Mouse (Mus musculus) T-cell, adult 2 months (primary cell): ENCODE measurements around the gene Hoxb6.
A peak's percentile ranks its signal among the peaks of the same experiment; 100 is the strongest.

ENCODE experiments used
- DNase-seq: peaks from one replicate; pipeline ENCODE4 v3.0.0; 2022; ENCODE audit warnings: low spot score

Hoxb6 gene

DNA sequence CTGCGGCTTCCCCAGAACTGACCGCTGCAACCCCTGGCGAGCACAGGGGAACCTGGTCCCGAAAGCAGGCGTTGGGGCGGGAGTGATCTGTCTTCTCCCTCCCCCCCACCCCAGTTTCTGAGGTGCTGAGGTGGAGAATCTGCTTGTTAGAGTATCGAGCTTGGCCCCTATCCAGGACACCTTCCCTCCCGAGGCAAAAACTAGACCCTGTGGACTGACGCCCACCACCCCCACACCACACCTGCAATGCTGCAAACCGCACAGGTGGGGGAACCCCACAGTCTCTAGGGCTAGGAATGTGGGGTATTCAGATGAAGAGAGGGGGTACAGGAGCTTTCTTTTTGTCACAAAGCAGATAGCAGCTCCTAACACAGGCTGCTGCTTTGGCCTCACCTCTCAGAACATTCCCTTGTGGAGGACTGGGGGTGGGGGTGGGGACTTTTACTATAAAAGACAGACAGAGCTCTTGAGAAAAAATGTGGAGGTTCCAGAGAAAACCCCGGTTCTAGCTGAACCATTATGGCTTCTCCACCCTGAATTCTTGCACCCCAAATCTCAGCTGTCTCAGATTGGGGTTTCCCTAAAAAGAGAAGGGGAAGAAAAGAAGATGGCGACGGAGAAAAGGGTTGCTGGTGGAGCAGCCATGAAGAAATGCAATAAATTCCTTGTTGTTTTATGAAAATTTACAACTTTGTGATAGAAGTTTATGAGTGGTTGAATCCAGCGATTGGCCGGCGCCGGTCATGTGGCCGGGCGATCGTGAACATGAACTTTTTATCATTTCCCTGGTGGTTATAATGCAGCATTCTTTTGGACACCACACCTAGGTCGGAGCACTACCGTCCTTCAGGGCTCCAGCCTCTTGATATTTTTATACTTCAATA, at the start of gene Hoxb6:
TSS of gene Hoxb6 (plus strand) at position 796 of the 884 bp plus-strand sequence.
- DNase-seq: no peak

DNA sequence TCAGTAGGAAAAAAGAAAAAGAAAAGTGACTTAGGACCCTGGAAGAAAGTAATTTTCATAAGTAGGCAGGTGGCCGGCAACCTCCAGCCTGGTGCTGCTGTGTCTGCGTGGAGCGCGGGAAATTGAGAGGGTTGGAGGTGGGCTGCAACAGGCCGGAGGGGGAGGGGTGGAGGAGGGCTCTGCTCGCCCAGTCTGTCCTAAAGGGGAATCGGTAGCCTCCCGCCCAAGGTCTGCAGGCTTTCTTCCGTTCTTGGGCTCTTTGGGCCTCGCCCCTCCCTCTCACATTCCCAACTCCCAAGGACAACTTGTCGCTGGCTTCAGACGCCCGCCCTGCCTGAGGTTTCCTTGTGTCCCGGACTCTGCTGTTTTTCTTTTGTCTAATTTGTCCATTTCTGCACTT, 41.4 kb upstream of the Hoxb6 start:
- no peak for DNase-seq

DNA sequence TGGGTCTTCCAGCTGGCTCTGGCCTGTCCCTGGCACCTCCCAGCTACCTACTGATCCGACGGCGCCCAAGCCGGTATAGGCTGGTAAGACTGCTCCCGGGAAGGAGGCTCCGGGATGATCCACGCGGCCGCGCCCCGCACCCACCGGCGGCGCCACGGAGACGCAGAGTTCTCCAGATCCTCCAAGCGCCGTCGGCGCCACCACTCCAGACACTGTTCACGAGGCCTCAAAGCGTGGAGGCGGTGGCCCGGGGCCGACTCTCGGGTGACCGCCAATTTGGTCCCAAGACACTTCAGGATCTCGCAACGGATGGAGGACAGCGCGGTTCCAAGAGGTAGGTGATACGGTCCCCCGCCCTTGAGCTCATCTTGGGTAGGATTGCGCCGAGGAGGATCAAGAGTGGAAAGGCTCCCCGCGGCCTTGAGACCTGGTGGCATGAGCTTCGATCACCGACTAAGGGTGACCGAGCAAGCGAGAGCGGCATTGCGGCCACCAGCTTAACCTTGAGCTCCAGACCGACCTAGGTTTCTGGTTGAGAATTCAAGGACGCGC, 40.7 kb upstream of the Hoxb6 start:
- no peak for DNase-seq

DNA sequence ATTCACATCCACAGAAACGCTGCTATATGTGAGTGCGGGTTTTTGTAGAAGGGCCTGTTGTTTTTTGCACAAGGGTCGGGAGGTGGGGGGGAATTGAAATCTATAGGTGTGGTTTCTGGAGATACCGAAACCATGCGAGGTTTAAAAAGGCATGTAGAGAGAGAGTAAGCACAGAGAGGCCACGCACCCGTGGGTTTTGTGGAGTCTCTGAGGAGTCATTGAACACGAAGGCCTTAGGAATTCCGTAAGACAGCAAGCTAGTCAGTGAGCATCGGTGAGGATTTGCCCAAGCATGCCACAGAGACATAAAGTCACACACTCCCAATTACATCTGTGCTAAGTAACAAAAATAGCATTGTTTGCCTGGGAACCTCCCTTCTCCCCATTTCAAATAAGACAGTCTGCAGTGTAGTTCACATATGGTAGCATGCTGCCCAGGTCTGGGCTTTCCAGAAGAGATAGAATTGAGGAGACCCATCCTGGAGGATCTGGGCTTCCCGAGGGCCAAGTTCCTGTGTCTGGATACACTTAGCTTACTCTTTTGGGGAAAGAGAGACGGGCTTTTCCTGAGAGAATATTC, 39.6 kb upstream of the Hoxb6 start:
- DNase-seq: no peak

DNA sequence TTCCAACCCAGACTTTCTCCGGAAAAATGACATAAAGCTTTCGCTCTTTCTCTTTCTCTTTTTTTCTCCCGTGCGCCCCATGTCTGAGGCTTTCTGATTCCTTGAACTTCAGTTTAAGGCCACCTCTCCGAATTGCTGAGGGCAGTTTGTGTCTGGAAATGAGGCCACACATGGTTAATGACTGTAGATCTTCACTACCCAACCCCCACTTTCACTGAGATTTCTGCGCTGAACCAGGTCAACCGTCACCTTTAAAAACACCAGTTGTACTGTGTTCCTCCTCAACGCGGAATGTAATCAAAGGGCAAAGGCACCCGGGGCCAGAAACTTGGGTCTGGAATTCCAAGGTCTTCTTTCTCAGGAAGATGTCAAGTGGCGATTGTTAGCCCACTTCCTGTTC, 38.1 kb upstream of the Hoxb6 start:
- no peak for DNase-seq

DNA sequence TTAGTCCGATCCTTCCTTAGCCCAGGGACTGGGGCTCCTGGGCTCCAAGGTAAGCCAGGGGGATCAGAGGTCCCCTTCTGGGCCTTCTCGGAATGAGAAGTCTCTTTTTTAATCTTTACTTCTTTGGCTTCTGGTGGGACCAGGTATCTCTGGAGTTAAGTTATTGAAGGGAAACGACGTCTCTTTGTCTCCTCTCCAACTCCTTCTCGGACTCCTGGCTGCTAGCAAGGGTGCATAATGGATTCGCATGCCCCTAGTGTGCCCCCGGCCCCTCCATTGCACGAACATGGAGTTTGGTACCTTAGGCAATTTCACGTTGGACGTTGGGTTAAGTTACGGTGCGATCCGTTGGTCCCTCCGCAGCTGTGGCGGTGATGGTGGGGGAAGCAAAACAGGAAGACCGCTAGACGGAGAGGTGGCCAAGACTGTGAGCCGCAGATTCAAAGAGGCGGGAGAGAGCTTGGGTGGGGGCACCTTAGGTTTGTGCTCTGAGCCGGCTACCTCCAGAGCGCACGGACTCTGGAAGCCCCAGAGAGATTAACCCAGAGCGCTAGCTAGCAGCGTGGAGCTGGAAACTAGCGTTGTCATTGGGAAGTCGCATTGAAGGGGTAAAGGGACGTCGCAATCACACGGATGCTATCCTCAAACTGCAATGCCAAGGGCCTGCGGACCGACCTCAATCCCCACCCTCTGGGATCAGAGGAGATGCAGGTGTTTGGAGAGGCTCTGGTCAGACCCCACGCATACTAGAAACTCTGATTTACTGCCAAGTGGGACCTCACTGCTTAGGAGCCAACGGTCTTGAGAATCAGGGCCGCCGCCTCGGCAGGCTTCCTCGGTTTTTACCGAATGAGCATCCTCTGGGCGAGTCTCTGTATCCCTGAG, 36.9 kb upstream of the Hoxb6 start:
- no peak for DNase-seq

DNA sequence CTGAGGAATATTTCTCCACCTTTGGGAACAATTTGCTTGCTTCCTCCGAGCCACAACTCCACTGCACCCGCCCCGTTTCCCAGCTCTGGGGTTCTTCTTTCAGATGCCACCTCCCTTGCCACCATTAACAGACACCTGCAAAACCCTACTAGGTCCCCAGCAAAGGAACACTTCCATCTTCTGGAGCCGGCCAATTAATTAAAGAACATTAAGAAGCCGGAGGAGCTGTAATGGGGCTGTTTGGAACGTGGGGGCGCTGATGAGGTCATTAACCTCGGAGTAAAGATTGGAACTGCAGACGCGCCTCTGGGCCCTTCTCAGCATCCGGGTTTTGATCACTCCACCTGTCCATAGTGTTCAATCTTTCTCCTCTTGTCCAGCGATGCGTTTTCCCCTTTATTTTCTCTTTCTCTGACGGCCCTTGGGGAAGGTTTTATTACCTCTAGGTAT, 36.3 kb upstream of the Hoxb6 start:
- no peak for DNase-seq

DNA sequence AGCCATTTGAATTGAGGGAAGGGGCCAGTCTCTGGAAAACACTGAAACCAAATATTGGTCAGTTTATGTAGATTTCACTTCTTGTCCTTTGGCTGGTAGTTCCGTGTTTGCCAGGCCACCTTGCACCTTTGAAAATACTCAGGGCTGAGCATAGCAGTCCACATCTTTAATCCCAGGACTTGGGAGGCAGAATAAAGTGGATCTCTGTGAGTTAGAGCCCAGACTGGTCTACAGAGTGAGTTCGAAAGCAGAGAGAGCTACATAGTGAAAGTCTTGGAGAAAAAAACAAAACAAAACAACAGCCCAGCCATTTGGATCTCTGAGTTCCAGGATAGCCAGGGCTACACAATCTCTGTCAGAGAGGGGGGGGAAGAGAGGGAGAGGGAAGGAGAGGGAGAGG, 35.1 kb upstream of the Hoxb6 start:
- no peak for DNase-seq

DNA sequence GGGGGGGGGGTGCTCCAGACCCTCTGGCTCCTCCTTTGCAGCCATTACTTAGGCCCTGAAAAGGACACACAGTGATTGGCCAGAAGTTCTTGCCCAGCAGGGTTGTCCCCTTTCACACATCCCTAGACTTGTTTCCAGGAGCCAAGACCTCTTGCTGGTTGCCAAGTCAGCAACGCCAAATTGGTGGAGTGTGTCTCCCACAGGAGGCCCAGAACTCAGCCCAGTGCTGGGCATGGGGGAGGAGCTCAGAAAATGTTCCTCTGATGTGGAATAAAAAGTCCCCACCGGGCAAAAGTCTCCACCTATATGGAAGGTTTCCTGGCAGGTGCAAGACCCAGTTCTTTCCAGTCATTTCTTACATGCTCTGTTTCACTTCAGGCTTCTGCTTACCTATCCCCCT, 33.2 kb upstream of the Hoxb6 start:
- no peak for DNase-seq

DNA sequence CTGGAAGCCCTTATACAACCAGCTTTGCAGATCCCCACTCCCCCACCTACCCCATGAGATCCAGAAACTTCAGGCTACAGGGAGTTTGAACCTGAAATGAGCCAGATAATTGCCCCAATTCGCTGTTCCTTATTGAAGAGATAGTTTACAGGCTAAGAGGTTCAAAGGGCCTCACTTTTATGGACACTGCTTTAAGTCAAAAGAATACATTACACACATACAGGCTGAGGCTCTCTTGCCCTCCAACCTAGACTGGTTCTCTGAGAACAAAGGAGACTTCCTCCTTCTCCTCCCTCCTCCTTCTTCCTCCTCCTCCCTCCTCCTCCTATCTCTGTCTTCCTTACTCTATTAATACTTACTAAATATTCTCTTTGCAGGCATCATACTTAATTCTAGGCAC, 32.8 kb upstream of the Hoxb6 start:
- no peak for DNase-seq

DNA sequence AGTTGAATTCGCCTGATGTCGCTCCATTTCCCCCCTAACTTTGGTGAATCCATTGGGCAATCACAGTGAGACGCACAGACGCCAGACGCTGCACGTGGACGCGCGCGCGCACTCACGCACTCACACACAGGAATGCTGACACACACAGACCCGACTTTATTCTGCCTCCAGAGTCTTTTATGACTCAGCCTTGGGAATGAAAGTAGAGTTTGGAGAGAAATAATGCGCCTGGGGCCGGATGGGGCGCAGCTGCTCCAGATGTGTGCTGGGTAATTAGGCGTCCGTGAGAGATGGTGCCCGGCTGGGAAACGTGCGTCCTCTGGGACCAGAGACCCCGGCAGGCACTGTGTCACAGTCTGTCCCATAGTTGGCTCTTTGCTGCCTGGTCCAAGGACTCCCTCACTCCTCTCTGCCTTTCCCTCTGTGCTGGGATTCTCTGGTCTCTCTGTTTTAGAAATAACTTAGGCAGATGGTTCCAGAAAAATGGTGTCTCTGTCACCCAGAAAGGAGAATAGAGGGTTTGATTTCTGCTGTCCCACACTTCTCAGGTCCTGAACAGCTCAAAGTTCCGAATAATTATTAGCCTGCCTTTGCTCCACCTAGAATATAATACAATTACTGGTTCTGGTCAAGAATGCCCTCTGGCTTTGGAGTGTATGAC, 31.8 kb upstream of the Hoxb6 start:
- no peak for DNase-seq

DNA sequence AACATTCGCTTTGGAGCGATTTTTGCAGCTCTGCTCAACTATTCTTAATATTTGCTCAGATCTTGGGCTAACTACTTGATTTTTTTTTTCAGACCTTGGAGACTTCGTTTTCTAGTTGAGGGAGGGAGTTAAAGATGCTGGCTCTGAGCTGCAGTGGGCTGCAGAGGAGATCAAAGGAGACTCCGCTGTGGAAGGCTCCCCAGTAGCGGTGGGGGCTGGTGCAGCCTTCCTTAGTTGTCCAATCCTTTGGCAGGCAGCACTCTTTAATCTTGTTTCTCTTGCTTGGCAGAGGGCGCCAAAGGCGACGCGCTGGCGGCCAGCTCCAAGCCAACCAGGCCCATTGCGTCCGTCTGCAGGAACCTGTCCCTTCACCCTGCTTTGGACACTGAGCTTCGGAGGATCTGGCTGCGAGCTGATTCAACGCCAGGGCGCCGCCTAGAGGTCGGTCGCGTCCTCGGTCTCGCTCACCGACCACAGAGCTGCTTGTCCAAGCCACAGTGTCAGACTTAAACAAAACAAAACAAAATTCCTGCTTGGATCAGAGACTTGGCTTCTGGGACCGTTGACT, 30.9 kb upstream of the Hoxb6 start:
- DNase-seq: peak; percentile 49

DNA sequence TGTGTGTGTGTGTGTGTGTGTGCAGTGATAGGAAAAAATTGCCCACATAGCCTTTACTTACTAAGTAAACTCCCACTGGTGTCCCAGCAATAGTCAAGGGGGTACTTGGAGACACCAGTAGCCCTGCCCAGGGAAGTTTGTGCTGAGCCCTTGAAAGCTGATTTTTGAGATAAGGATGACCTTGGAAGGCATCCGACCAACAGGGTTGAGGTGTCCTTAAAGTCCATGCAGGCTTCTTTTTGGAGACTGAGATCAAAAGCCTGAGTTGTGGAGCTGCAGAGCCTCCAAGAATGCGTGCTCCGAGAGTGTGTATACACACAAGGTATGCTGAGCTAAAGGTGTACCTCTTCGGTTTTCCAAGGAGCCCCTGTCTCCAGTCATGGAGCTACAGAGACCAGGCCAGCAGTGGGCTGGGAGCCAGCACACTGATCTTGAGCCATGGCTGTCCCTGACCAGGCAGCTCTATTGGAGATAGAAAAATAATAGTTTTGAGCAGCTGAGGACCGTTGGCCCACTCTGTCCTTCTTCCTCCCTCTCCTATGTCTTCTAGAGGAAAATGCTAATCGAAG, 29.9 kb upstream of the Hoxb6 start:
- no peak for DNase-seq

DNA sequence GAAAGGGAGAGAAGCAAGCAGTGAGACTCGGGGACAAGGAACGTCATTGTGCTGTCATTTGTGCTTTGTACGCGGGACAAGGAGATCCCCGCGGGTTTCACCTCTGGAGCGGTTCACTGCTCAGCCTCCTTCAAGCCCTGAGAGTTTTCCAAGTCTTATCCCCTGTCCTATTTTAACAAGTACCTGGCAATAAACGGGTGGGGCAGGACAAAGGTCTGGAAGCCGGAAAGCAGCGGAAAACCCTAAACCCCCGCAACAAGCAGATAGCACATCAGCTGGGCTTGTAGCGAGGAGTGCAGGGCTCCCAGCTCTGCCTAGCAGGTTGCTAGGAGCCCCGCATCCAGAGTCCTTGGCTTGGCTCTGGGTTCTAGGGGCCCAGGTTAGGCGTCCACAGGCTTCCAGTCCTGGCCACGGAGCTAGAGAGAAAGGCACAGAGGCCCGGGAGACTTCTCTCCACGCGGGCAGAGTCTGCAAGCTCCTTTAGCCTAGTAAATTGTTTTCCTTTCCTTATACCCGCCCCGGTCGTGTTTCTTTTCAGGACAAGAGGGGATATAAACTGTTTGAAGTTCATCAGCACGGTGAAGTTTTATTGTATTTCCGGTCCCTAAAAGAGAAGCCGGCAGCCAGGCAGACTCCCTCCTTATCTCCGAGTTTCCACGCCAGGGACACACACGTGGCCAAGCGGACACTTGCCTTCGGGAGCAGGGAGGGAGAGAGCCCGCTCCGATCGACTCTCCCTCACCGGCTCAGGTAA, 28.5 kb upstream of the Hoxb6 start:
- DNase-seq: no peak

DNA sequence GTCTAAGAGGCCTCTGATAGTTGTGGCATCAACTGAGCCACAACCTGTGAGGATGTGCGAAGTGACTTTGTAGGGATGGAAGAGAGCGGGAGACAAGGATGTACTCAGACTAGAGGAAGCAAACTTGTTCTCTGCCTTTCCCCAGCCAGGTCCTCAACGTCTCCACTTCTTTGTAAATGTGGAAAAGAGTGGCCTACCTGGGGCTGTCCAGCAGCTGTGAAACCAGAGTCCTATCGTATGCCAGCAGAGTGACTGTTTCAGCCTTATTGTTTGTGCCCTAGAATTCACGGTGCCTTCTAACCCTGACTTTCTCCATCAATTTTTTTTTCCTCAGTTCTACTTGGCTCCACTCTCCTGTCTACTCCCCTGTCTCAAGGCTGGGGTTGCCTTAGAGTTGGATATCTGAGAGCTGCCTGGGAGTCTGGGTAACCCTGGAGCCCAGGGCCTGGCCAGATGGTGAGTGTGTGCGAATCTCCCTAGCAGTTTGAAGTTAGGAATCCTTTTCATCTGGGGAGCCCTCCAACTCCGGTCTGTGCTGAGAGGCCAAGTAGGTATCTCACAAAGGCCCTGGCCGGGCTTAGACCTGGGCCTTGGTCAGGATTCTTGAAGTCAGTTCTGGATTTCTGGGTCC, 27.8 kb upstream of the Hoxb6 start:
- DNase-seq: no peak

DNA sequence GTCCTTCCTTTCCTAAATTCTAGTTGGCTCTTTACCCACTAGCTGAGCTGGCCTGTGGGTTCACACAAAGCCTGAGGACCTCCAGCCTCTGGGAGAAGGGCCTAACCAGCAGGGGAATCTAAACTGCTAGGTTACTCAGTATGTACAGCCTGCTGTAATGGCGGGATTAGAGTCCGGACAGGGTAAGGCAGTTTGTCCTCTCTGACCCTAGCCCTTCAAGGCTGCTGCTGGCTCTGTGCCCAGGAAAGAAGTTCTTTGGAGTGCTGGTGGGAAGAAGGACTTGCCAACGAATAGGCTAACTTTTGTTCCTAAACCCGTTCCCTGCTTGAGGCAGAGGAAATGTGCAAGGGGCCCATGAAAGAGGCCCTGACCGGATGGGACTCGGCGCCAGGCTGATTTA, 26.3 kb upstream of the Hoxb6 start:
- DNase-seq: no peak

DNA sequence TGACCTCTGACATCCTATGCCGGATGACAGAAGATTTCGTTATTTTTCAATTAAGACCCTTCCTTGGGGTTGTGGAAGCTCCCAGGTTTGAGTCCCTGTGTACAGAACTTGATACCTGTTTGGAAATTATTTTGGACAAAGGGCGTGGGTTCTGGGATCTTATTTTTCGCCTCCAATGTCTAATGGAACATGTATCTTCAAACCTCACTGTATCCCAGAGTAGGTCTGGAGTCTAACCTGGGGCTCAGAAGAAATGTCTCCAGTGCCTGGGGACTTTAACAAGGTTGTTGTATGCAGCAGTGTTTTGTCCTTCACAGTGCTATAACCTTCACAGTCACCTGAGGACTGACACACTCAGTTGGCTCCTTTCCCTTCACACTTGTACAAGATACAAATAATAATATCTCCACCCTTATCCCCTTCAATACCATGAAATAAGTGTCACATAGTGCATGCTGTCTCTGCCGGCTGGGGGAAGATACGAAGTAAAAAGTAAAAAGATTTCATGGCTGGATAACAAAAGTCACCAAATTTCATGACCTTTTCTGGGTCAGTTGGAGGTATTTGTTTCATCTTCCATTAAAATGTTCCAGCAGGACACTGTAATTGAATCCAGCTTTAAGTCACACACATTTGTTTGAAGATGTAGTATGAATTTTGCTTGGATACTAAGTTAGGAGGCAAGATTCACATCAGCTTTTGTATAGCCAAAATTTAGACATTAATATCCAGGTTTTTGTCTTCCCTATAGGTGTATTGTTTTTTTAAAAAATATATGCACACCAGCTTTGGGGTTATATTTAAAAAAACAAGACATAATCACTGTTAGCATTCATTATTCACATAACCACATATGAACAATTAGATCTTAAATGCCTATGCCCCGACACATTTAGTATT, 25.0 kb upstream of the Hoxb6 start:
- no peak for DNase-seq

DNA sequence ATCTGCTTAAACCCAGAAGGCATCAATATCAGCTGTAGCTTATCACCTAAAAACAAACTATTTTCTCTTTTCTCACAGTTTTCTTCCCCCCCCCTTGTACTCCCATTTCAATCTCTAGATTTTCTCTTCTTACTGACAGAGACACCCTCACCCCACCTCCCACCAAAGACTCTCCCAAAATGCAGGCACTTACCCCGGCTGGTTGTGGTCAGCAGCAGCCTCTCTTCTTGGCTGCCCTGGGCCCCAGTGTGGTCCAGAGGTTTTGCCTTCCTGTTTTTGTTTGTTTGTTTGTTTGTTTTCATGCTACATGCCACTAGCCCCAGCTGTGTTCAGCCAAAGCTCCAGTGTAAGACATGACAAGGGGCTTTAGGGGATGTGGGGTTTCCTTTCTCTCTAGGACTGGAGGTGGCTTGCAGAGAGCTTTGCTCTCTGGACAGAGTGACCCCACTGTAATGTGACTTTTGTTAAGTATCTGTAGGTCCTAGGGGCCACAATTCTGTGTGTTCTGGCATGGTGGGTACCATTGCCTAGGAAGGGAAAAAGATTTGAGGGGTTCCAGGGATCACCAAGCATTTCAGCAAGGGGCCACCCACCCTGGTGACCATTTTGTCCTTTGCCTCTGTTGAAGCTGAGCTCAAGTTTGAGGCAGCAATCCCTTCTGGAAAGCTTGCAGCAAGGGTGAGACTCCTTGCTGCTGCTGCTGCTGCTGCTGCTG, 24.1 kb upstream of the Hoxb6 start:
- no peak for DNase-seq
